Mouse (Mus musculus) heart, adult 2 months (tissue): ENCODE results near the gene D430041D05Rik. TPM values are rescaled to one million over a fixed set of nuclear protein-coding genes. Genes with fewer than 3 reads are reported as not detected.

Experiments used
- DNase-seq, 2 experiments: peaks; one replicate each; pipeline ENCODE4 v3.0.0; 2021
- H3K27ac ChIP-seq: fragments of 200-600 bp; 2 replicates; pipeline ENCODE4 v1.8.1; 2022
- H3K27me3 ChIP-seq: fragments of 200-500 bp; 2 replicates; pipeline ENCODE4 v1.6.1; 2012; ENCODE audit warnings: mild to moderate bottlenecking, low read length, inconsistent platforms, mixed read lengths; ENCODE audit not compliant: control insufficient read depth, insufficient read depth
- H3K36me3 ChIP-seq: fragments of 200-500 bp; 2 replicates; pipeline ENCODE4 v1.6.1; 2012; ENCODE audit warnings: low read length, inconsistent platforms; ENCODE audit not compliant: control insufficient read depth, insufficient read depth
- H3K4me1 ChIP-seq: fragments of 200-500 bp; 2 replicates; pipeline ENCODE4 v1.6.1; 2011; ENCODE audit warnings: low read length; ENCODE audit not compliant: control insufficient read depth, insufficient read depth
- H3K4me3 ChIP-seq: fragments of 200-600 bp; 2 replicates; pipeline ENCODE4 v1.8.1; 2022
- H3K79me2 ChIP-seq: fragments of 200-500 bp; replicated peaks from 2 replicates; pipeline ENCODE4 v1.6.1; 2012; ENCODE audit warnings: mild to moderate bottlenecking, inconsistent platforms, low read length, moderate library complexity, mixed read lengths; ENCODE audit not compliant: control insufficient read depth, insufficient read depth
- H3K9ac ChIP-seq: fragments of 200-500 bp; 2 replicates; pipeline ENCODE4 v1.6.1; 2012; ENCODE audit warnings: low read depth, mild to moderate bottlenecking, control low read depth, inconsistent platforms, low read length, mixed read lengths
- CTCF ChIP-seq: fragments of 200-600 bp; IDR thresholded peaks from 2 replicates; pipeline ENCODE4 v1.8.1; 2022; ENCODE audit warnings: antibody characterized with exemption, mild to moderate bottlenecking, moderate library complexity
- EP300 ChIP-seq: fragments of 200-500 bp; IDR thresholded peaks from 2 replicates; pipeline ENCODE4 v1.6.1; 2011; ENCODE audit warnings: low read depth, low read length, control low read depth; ENCODE audit not compliant: insufficient read depth
- POLR2A ChIP-seq: fragments of 200-500 bp; IDR thresholded peaks from 2 replicates; pipeline ENCODE4 v1.6.1; 2011; ENCODE audit warnings: mild to moderate bottlenecking, low read depth, low read length, control low read depth; ENCODE audit not compliant: insufficient read depth
- WGBS: fragments of 180-500 bp; shearing (Covaris S2); methylation state at CpG from one replicate; pipeline ENCODE4 v1.1.7; 2018; 5-methylcytosine and 5-hydroxymethylcytosine counted together
- intact Hi-C: fragments of 180-260 bp; cut with DNase I; formaldehyde crosslinking; loops from one replicate; pipeline ENCODE4 v1.15.1; 2025
- long read RNA-seq: library from polyadenylated mRNA; stranded (forward); transcript quantifications from one replicate; pipeline ENCODE4 v2.0.0, GENCODE M21; 2021
- polyA plus RNA-seq: library from polyadenylated mRNA; depleted of rRNA; stranded (reverse); fragments of >200 nt; gene quantifications from 2 replicates; pipeline ENCODE4 v1.2.3, GENCODE M21; 2012; rRNA removed
- total RNA-seq, 2 experiments: library from RNA; stranded (reverse); gene quantifications; 2 replicates each; pipeline ENCODE4 v1.2.3; 2021

D430041D05Rik gene
- total RNA-seq (under 1 TPM; 0.05 to 0.08 TPM), polyA plus RNA-seq (0.02 and 0.09 TPM in 2 replicates)
- long read RNA-seq: 0 reads

DNA sequence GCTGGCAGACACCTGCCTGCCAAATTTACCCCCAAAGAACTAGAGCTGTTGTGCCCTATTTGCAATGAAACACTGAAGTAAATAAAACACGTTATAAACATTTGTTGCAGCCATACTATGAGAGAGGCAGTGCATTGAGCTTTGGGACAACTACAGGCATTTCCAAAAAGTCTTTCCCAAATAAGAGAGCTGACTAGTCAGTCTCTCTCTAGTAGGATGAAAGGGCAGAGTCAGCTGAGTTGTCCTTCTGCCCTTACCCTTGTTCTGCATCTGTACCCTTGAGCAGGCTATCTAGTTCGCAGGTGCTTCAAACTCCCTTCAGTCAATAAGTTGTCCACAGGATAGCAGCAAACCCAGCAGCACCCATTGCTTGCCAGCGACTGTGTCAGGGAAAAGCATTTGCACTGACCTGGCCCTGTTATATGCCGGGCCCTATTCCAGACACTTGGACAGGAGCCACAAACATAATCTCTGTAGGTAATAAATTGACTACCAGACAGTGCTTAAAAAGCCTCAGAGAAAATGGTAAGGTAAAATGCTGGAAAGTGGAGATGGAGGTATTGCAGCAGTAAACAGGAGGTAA is at the start of gene D430041D05Rik:
TSS of gene D430041D05Rik (minus strand) at position 51 of the 583 bp plus-strand sequence.
- WGBS: 61% methylated on average over 4 of the region's 4 CpGs
- H3K27ac ChIP-seq: no peak within 1 kb of the TSS
- DNase-seq: no peak
- H3K36me3 ChIP-seq: no peaks in the 10 kb centered on the region
- intact Hi-C loops: no loop called here
- peaks cover 16% of the 10 kb centered on the region for H3K27me3 ChIP-seq
- peak within 1 kb of the TSS; percentile 39 for H3K4me3 ChIP-seq
- H3K79me2 ChIP-seq: no peaks in the 10 kb centered on the region
- no peak within 1 kb of the TSS for H3K9ac ChIP-seq
- no peak for TF ChIP-seq EP300
- no peak for TF ChIP-seq CTCF
- no peak for TF ChIP-seq POLR2A
- H3K4me1 ChIP-seq: no peaks in the 10 kb centered on the region

DNA sequence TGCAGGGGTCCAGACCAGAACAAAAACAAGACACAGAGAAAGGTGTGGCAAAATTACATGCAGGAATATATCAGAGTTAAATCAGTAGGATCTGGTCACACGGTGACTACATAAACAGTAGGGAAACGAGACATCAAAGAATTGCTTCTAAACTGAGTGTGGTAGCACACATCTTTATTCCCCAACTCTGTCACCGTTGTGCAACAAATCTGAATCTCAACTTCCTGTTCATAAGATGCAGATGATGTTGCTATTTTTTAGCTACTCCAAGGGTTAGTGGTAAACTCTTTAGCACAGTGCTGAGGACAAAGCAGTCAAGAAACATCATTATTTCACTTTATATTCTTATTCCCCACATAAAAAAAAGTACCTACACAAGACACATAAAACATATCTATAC is 49.2 kb upstream of the D430041D05Rik start:
- Histone ChIP-seq H3K27ac (peak overlapping the region; percentile 11; the same call in 1 of the 2 replicates), H3K4me1 (peaks cover 34% of the 10 kb centered on the region), H3K4me3 (no peak overlapping the region), H3K9ac (no peak overlapping the region), H3K79me2 (peaks cover 20% of the 10 kb centered on the region), H3K27me3 (no peaks in the 10 kb centered on the region), H3K36me3 (peaks cover 60% of the 10 kb centered on the region)
- TF ChIP-seq CTCF: no peak
- no peak for TF ChIP-seq POLR2A
- TF ChIP-seq EP300: no peak
- DNase-seq: no peak
- 10% methylated on average over 3 of the region's 3 CpGs for WGBS
- intact Hi-C loops: no loop called here

DNA sequence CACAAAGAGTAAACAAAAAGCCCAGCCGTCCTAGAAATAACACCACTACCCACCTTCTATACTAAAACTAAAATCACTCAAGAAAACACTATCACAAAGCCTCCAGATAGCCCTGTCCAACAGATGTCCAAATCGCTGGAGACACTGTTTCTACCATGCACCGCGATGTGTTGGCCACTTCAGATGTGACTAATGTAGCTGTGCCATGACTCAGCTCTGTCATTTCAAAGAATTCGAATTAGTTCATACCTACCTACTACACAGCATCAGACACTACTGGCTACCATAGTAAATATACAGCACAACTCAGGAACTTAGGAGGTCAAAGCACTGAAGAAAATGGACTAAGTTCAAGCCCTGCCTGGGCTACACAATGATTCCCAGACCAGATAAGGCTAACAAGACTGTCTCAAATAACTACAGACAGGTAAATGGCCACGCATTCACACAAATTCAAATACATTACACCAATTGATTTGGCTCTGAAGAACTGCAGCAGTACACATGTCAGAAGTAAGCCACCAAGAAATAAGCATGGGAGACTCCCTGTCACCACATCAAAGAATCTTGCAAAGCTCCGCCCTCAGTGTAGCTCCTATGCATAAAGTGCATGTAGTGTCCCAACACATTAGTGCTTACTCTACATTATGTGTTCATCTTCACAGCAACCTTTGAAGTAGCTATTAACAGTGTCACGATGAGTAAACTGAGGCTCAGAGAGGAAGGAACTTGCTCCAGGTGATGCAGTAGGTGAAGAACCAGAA is 47.9 kb upstream of the D430041D05Rik start:
- Histone ChIP-seq H3K79me2 (peaks cover 18% of the 10 kb centered on the region), H3K4me1 (peaks cover 36% of the 10 kb centered on the region), H3K27ac (peak overlapping the region; percentile 1; the same call in 1 of the 2 replicates), H3K36me3 (peaks cover 64% of the 10 kb centered on the region), H3K4me3 (no peak overlapping the region), H3K9ac (no peak overlapping the region), H3K27me3 (no peaks in the 10 kb centered on the region)
- WGBS: 71% methylated on average over 8 of the region's 8 CpGs
- TF ChIP-seq EP300 (no peak), POLR2A (no peak), CTCF (no peak)
- intact Hi-C loops: no loop called here
- DNase-seq: no peak

DNA sequence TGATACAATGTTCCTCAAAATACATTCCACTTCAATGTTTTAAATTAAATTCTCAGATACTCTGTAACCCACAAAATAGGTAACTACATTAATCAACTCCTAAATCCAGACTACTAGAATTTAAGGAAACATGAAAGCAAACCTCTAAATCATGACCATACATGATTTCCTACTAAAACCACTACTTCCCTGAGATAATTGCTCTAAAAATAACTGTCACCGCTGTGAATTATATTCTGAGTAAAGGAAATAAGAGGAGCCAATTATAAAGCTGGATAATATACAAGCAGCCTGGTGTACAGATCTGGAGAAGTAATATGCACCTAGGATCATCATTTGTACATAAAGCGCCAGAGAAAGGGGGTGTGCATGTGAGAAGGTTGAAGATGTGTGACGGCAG is 46.3 kb upstream of the D430041D05Rik start:
- 12% methylated on average over 3 of the region's 3 CpGs for WGBS
- H3K36me3 ChIP-seq: peaks cover 58% of the 10 kb centered on the region
- no peaks in the 10 kb centered on the region for H3K27me3 ChIP-seq
- H3K4me1 ChIP-seq: peaks cover 33% of the 10 kb centered on the region
- intact Hi-C loops: no loop called here
- TF ChIP-seq EP300 (no peak), POLR2A (no peak), CTCF (no peak)
- peaks cover 14% of the 10 kb centered on the region for H3K79me2 ChIP-seq
- no peak overlapping the region for H3K4me3 ChIP-seq
- peak overlapping the region; percentile 24 for H3K27ac ChIP-seq
- no peak overlapping the region for H3K9ac ChIP-seq
- no peak for DNase-seq

DNA sequence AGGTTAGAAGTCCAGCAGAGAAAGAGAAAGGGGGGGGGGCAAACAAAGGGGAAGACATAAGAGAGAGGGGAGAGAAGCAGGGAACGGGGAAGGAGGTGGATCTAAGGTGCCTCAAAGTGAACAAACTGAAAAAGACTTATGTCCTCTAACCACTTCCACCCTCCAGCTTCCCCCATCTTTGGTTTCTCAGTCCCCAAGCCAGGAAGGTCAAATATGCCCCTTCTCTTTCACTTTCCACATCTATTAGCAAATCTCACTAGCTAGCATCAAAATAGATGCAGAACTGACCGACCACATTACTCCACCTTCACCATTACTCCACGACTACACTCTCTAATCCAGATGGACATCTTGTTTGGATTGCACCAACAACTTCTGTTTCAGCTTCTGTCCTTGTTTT is 39.9 kb upstream of the D430041D05Rik start:
- Histone ChIP-seq H3K4me1 (peaks cover 29% of the 10 kb centered on the region), H3K4me3 (no peak overlapping the region), H3K27me3 (no peaks in the 10 kb centered on the region), H3K9ac (peak overlapping the region; percentile 34), H3K79me2 (peaks cover 11% of the 10 kb centered on the region), H3K36me3 (peaks cover 60% of the 10 kb centered on the region), H3K27ac (peak overlapping the region; percentile 80)
- TF ChIP-seq CTCF (no peak), POLR2A (no peak), EP300 (no peak)
- no peak for DNase-seq
- intact Hi-C loops: no loop called here
- WGBS: 21% methylated on average over 3 of the region's 3 CpGs

DNA sequence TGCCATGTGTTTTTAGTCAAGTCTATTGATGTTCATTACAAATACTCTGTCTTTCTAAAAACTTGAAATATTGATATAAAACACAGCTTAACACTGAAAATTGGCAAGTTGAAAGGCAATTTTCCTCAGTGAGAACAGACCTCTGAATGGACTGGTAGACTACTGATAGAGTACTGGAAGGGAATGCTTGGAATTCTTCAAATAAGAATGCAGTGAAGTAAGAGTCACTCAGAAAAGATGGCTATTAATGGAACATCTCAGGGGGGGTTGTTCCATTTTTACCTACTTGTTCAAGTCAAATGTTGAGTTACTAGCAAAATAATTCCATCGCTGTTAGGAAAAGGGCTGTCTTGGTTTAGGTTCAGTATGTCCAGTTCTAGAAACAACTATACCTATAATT is 38.4 kb upstream of the D430041D05Rik start:
- no peak for TF ChIP-seq POLR2A
- no peak for TF ChIP-seq EP300
- no peak for TF ChIP-seq CTCF
- DNase-seq: no peak
- Histone ChIP-seq H3K4me1 (peaks cover 24% of the 10 kb centered on the region), H3K36me3 (peaks cover 49% of the 10 kb centered on the region), H3K79me2 (peaks cover 11% of the 10 kb centered on the region), H3K9ac (no peak overlapping the region; the same call in 1 of the 2 replicates), H3K27ac (peak overlapping the region; percentile 80), H3K4me3 (no peak overlapping the region), H3K27me3 (no peaks in the 10 kb centered on the region)
- intact Hi-C loops: loop anchor here (10.0 kb wide), 2 partner anchors 206 to 366 kb away; partner anchors contain the start of gene Qser1
- 40% methylated on average over 1 of the region's 1 CpGs for WGBS
